Mouse (Mus musculus) C2C12 (cell line): ENCODE measurements around the gene Npc1l1.

Source experiments
- CTCF ChIP-seq: IDR thresholded peaks from one replicate; pipeline ENCODE4 v1.5.1; 2011; ENCODE audit not compliant: control insufficient read depth, insufficient read depth, insufficient read length
- MAX ChIP-seq: IDR thresholded peaks from one replicate; pipeline ENCODE4 v1.6.1; 2011; ENCODE audit warnings: mild to moderate bottlenecking, control low read depth
- MYOD1 ChIP-seq: IDR thresholded peaks from one replicate; pipeline ENCODE4 v1.6.1; 2011; ENCODE audit warnings: low read depth; ENCODE audit not compliant: control insufficient read depth, insufficient read length
- MYOG ChIP-seq: IDR thresholded peaks from one replicate; pipeline ENCODE4 v1.6.1; 2011; ENCODE audit not compliant: control insufficient read depth, insufficient read length; ENCODE audit errors: extremely low read depth
- USF1 ChIP-seq: IDR thresholded peaks from one replicate; pipeline ENCODE4 v1.6.1; 2011; ENCODE audit warnings: low read depth, mild to moderate bottlenecking, control low read depth, moderate library complexity

- TF ChIP-seq CTCF (no peak), MAX (no peak), USF1 (no peak), MYOG (no peak), MYOD1 (no peak)
Observed at GRCm38 (mm10) chr11:6164781-6165180, 65.2 kb downstream of the Npc1l1 start.
